Mouse (Mus musculus) CH12.LX (cell line): ENCODE measurements around the gene Adamts6. TPM values are rescaled to one million over a fixed set of nuclear protein-coding genes. Genes with fewer than 3 reads are reported as not detected.

Experiments used
- DNase-seq: peaks from one replicate; pipeline ENCODE4 v3.0.0-alpha.2; 2013; ENCODE audit errors: extremely low read depth
- H3K27ac ChIP-seq: 2 replicates; pipeline ENCODE4 v1.5.1; 2012; ENCODE audit warnings: low read depth, mild to moderate bottlenecking, control low read depth, moderate library complexity; ENCODE audit not compliant: insufficient read depth
- H3K27me3 ChIP-seq: replicated peaks from 2 replicates; pipeline ENCODE3; 2012; ENCODE audit warnings: inconsistent platforms
- H3K36me3 ChIP-seq, 2 experiments: replicated peaks in 1 of 2; 2 replicates each; pipeline versions ENCODE3 to v1.6.1; 2012; ENCODE audit warnings: inconsistent platforms in 1 of 2, low read length in 1 of 2, mild to moderate bottlenecking in 1 of 2, mixed read lengths in 1 of 2, moderate library complexity in 1 of 2; ENCODE audit not compliant: control insufficient read depth in 1 of 2, insufficient read depth in 1 of 2
- H3K4me1 ChIP-seq, 2 experiments: 2 replicates each; pipeline ENCODE4 v1.6.1; 2012; ENCODE audit warnings: inconsistent platforms in 1 of 2, moderate library complexity in 1 of 2; ENCODE audit not compliant: insufficient read depth in 2 of 2, control insufficient read depth in 1 of 2
- H3K4me2 ChIP-seq: 2 replicates; pipeline ENCODE4 v1.6.1; 2012; ENCODE audit warnings: low read depth, mild to moderate bottlenecking, control low read depth; ENCODE audit not compliant: poor library complexity, insufficient read depth, severe bottlenecking
- H3K4me3 ChIP-seq, 3 experiments: fragments of 150-350 bp in 1 of 3; sonication (generic) in 1 of 3; replicated peaks in 1 of 3; 2 replicates each; pipeline versions ENCODE3 to v1.5.1; 2011 to 2012; ENCODE audit warnings: low read depth in 2 of 3, low read length in 2 of 3, mild to moderate bottlenecking in 2 of 3, moderate library complexity in 2 of 3, control low read depth in 1 of 3, improper control_type of control experiment in 1 of 3, inconsistent platforms in 1 of 3, mixed read lengths in 1 of 3; ENCODE audit not compliant: poor library complexity in 1 of 3
- H3K79me2 ChIP-seq: replicated peaks from 2 replicates; pipeline ENCODE4 v1.6.1; 2012; ENCODE audit warnings: mild to moderate bottlenecking, moderate library complexity; ENCODE audit not compliant: control insufficient read depth, poor library complexity, insufficient read depth, severe bottlenecking; ENCODE audit errors: extremely low read depth
- H3K9ac ChIP-seq: 2 replicates; pipeline ENCODE4 v1.6.1; 2012; ENCODE audit warnings: low read depth, mild to moderate bottlenecking, control low read depth, moderate library complexity; ENCODE audit not compliant: insufficient read depth
- H3K9me3 ChIP-seq: replicated peaks from 2 replicates; pipeline ENCODE3; 2012; ENCODE audit warnings: low read length, inconsistent platforms, mixed read lengths
- JUN ChIP-seq: IDR thresholded peaks from 2 replicates; pipeline ENCODE4 v1.6.1; 2011; ENCODE audit warnings: low read depth, mild to moderate bottlenecking, low read length, improper control_type of control experiment, moderate library complexity; ENCODE audit not compliant: insufficient read depth
- SIN3A ChIP-seq: IDR thresholded peaks from 2 replicates; pipeline ENCODE4 v1.6.1; 2012; ENCODE audit warnings: low read length, improper control_type of control experiment, inconsistent platforms
- dilution Hi-C: fragments of 300-500 bp; cut with MboI; formaldehyde crosslinking; loops from 2 replicates; pipeline ENCODE4 v1.14.3; 2020; ENCODE audit warnings: low sequenced_read_pairs; ENCODE audit not compliant: extremely low pct_unique_long_range_greater_than_20kb, extremely low pct_ligation_motif_present
- in situ Hi-C: fragments of 300-500 bp; cut with MboI; formaldehyde crosslinking; loops from 3 replicates; pipeline ENCODE4 v1.14.3; 2019; ENCODE audit warnings: low sequenced_read_pairs, low pct_ligation_motif_present, low pct_unique_long_range_greater_than_20kb, mixed read lengths
- polyA plus RNA-seq: library from polyadenylated mRNA; unstranded; fragments of >175 nt; gene quantifications from 2 replicates; pipeline ENCODE4 v1.2.1, GENCODE M21; 2012; ENCODE audit warnings: low read depth; ENCODE audit not compliant: insufficient read length
- total RNA-seq, 2 experiments: library from RNA; depleted of rRNA; stranded (reverse); fragments of 300-350 nt in 1 of 2; fragments of >200 nt in 1 of 2; gene quantifications; 2 replicates each; pipeline ENCODE4 v1.2.3; 2012 to 2014

Adamts6 gene
- total and polyA plus RNA-seq, 3 experiments: 0.34 to 1.1 (median 0.72) TPM

- TF ChIP-seq JUN: no peak
- TF ChIP-seq SIN3A: no peak
- TF ChIP-seq, all 38 proteins: peak for 0
- DNase-seq: no peak
- Histone ChIP-seq H3K9ac (no peak overlapping the region), H3K27me3 (no peaks in the 10 kb centered on the region), H3K4me3 (no peak overlapping the region), H3K4me2 (no peak overlapping the region), H3K9me3 (no peaks in the 10 kb centered on the region), H3K27ac (no peak overlapping the region), H3K36me3 (no peaks in the 10 kb centered on the region), H3K79me2 (no peaks in the 10 kb centered on the region), H3K4me1 (no peaks in the 10 kb centered on the region; a peak in 1 of 4 replicates)
- dilution Hi-C loops (no loop called here), in situ Hi-C loops (no loop called here)
These were observed 255.1 kb downstream of the Adamts6 start for GRCm38 (mm10) chr13:104542759-104543141.

Other genes with a start within 250 kb of the Adamts6 start
- gene Nln, start 178.2 kb upstream of the Adamts6 start, total RNA-seq (2012; rRNA removed): 38.5 and 47.3 TPM in 2 replicates
- 70.5 and 76.5 TPM in 2 replicates for gene Nln, start 178.2 kb upstream of the Adamts6 start, total RNA-seq (2014; rRNA removed)
- 51.2 and 55.2 TPM in 2 replicates for gene Nln, start 178.2 kb upstream of the Adamts6 start, polyA plus RNA-seq
- gene Sgtb, start 178.1 kb upstream of the Adamts6 start, total RNA-seq (2012; rRNA removed): 3.8 and 5.0 TPM in 2 replicates
- 3.5 and 3.6 TPM in 2 replicates for gene Sgtb, start 178.1 kb upstream of the Adamts6 start, total RNA-seq (2014; rRNA removed)
- 3.1 and 3.5 TPM in 2 replicates for gene Sgtb, start 178.1 kb upstream of the Adamts6 start, polyA plus RNA-seq
- 30.2 and 35.1 TPM in 2 replicates for gene Trappc13, start 109.4 kb upstream of the Adamts6 start, total RNA-seq (2012; rRNA removed)
- 61.9 and 65.5 TPM in 2 replicates for gene Trappc13, start 109.4 kb upstream of the Adamts6 start, total RNA-seq (2014; rRNA removed)
- gene Trappc13, start 109.4 kb upstream of the Adamts6 start, polyA plus RNA-seq: 34.6 and 38.6 TPM in 2 replicates
- gene Trim23, start 109.0 kb upstream of the Adamts6 start, total RNA-seq (2012; rRNA removed): 11.0 and 11.6 TPM in 2 replicates
- 20.4 and 21.9 TPM in 2 replicates for gene Trim23, start 109.0 kb upstream of the Adamts6 start, total RNA-seq (2014; rRNA removed)
- gene Trim23, start 109.0 kb upstream of the Adamts6 start, polyA plus RNA-seq: 9.0 and 10.3 TPM in 2 replicates
- gene Cenpk, start 59.2 kb upstream of the Adamts6 start, total RNA-seq (2012; rRNA removed): 19.0 and 28.5 TPM in 2 replicates
- gene Cenpk, start 59.2 kb upstream of the Adamts6 start, total RNA-seq (2014; rRNA removed): 111 and 113 TPM in 2 replicates
- gene Cenpk, start 59.2 kb upstream of the Adamts6 start, polyA plus RNA-seq: 26.7 and 35.5 TPM in 2 replicates
- gene Ppwd1, start 59.0 kb upstream of the Adamts6 start, total RNA-seq (2012; rRNA removed): 14.8 and 15.6 TPM in 2 replicates
- gene Ppwd1, start 59.0 kb upstream of the Adamts6 start, total RNA-seq (2014; rRNA removed): 23.0 and 25.4 TPM in 2 replicates
- 20.7 and 22.6 TPM in 2 replicates for gene Ppwd1, start 59.0 kb upstream of the Adamts6 start, polyA plus RNA-seq